Mouse (Mus musculus) thymus, adult 2 months (tissue): ENCODE measurements around the gene Pgm2. TPM values are rescaled to one million over a fixed set of nuclear protein-coding genes. Genes with fewer than 3 reads are reported as not detected.

Experiments used
- DNase-seq: peaks from one replicate; pipeline ENCODE4 v3.0.0; 2021
- H3K27ac ChIP-seq: fragments of 200-500 bp; 2 replicates; pipeline ENCODE4 v1.5.1; 2012; ENCODE audit warnings: low read length, control low read depth; ENCODE audit not compliant: control insufficient read depth, insufficient read depth
- H3K27me3 ChIP-seq: fragments of 200-500 bp; 2 replicates; pipeline ENCODE4 v1.6.1; 2012; ENCODE audit warnings: mild to moderate bottlenecking, low read length, moderate library complexity, mixed read lengths; ENCODE audit not compliant: control insufficient read depth, insufficient read depth
- H3K36me3 ChIP-seq: fragments of 200-500 bp; 2 replicates; pipeline ENCODE4 v1.6.1; 2012; ENCODE audit warnings: mild to moderate bottlenecking, low read length, moderate library complexity; ENCODE audit not compliant: control insufficient read depth, insufficient read depth
- H3K4me1 ChIP-seq: fragments of 200-500 bp; replicated peaks from 2 replicates; pipeline ENCODE4 v1.6.1; 2012; ENCODE audit warnings: low read length; ENCODE audit not compliant: control insufficient read depth, insufficient read depth
- H3K4me3 ChIP-seq: fragments of 200-500 bp; 2 replicates; pipeline ENCODE4 v1.5.1; 2012; ENCODE audit warnings: mild to moderate bottlenecking, low read length, control low read depth, moderate library complexity; ENCODE audit not compliant: control insufficient read depth, insufficient read depth
- CTCF ChIP-seq: fragments of 200-500 bp; IDR thresholded peaks from 2 replicates; pipeline ENCODE4 v1.5.1; 2012; ENCODE audit warnings: mild to moderate bottlenecking, control low read depth, low read length, moderate library complexity, borderline replicate concordance; ENCODE audit not compliant: control insufficient read depth, poor library complexity, insufficient read depth; ENCODE audit errors: extremely low read depth
- POLR2A ChIP-seq: fragments of 200-500 bp; IDR thresholded peaks from 2 replicates; pipeline ENCODE4 v1.6.1; 2012; ENCODE audit warnings: mild to moderate bottlenecking, low read length, control low read depth, moderate library complexity; ENCODE audit not compliant: control insufficient read depth, poor library complexity, insufficient read depth; ENCODE audit errors: extremely low read depth
- WGBS: fragments of 180-500 bp; shearing (Covaris S2); methylation state at CpG from one replicate; pipeline ENCODE4 v1.1.7; 2018; 5-methylcytosine and 5-hydroxymethylcytosine counted together
- polyA plus RNA-seq: library from polyadenylated mRNA; depleted of rRNA; stranded (reverse); fragments of >200 nt; gene quantifications from 2 replicates; pipeline ENCODE4 v1.2.3, GENCODE M21; 2012; rRNA removed

Gene Pgm2
- polyA plus RNA-seq, 1 experiment = 10.5 TPM

- TF ChIP-seq POLR2A = no peak
- TF ChIP-seq CTCF = no peak
- Histone ChIP-seq H3K27ac (no peak overlapping the region), H3K27me3 (no peaks in the 10 kb centered on the region), H3K36me3 (no peaks in the 10 kb centered on the region), H3K4me1 (no peaks in the 10 kb centered on the region), H3K4me3 (no peak overlapping the region)
- WGBS = 98% methylated on average over 10 of the region's 10 CpGs
- DNase-seq = no peak
Observed at GRCm38 (mm10) chr5:64168990-64169540, 76.3 kb downstream of the Pgm2 start.

- DNase-seq = no peak
- no peak overlapping the region for H3K4me3 ChIP-seq
- H3K27ac ChIP-seq = no peak overlapping the region
- H3K36me3 ChIP-seq = no peaks in the 10 kb centered on the region
- no peak for TF ChIP-seq CTCF
- no peak for TF ChIP-seq POLR2A
- 92% methylated on average over 3 of the region's 3 CpGs for WGBS
- no peaks in the 10 kb centered on the region for H3K4me1 ChIP-seq
- no peaks in the 10 kb centered on the region for H3K27me3 ChIP-seq
Observed at GRCm38 (mm10) chr5:64172884-64173283, 80.1 kb downstream of the Pgm2 start.

GRCm38 (mm10) chr5:64173302-64173701 is 80.6 kb downstream of the Pgm2 start:
- no peak for TF ChIP-seq POLR2A
- Histone ChIP-seq H3K4me3 (no peak overlapping the region), H3K36me3 (no peaks in the 10 kb centered on the region), H3K27me3 (no peaks in the 10 kb centered on the region), H3K4me1 (no peaks in the 10 kb centered on the region), H3K27ac (no peak overlapping the region)
- 96% methylated on average over 16 of the region's 16 CpGs for WGBS
- DNase-seq = no peak

GRCm38 (mm10) chr5:64174429-64174935 is 81.7 kb downstream of the Pgm2 start:
- Histone ChIP-seq H3K36me3 (no peaks in the 10 kb centered on the region), H3K27ac (no peak overlapping the region), H3K4me3 (no peak overlapping the region), H3K4me1 (no peaks in the 10 kb centered on the region), H3K27me3 (no peaks in the 10 kb centered on the region)
- 82% methylated on average over 5 of the region's 5 CpGs for WGBS
- no peak for DNase-seq
- no peak for TF ChIP-seq POLR2A
- TF ChIP-seq CTCF = no peak

Other genes starting within 250 kb of the Pgm2 start
- gene Rell1, start 124.1 kb upstream of the Pgm2 start, polyA plus RNA-seq = 10.8 and 11.7 TPM in 2 replicates
- gene Tbc1d1, start 63.4 kb downstream of the Pgm2 start, polyA plus RNA-seq = 17.0 and 18.4 TPM in 2 replicates